Mouse (Mus musculus) regulatory T cell (primary cell): ENCODE results near the gene Atg4b.
"Not testable (repeated sequence)": the region's sequence is repeated elsewhere in the genome, so short reads cannot be mapped to it uniquely, and the experiment has no call there.

Experiments used
- in situ Hi-C: fragments of 300-600 bp; cut with MboI, MseI; formaldehyde crosslinking; loops from one replicate; pipeline ENCODE4 v1.15.1; 2025; ENCODE audit warnings: high pct_unique_total_duplicates

The Atg4b gene

GRCm38 (mm10) chr1:93755618-93756017 lies 4.3 kb downstream of the Atg4b start:
- in situ Hi-C loops = no loop called here

GRCm38 (mm10) chr1:93756154-93756553 lies 4.9 kb downstream of the Atg4b start:
- in situ Hi-C loops = no loop called here

- in situ Hi-C loops = no loop called here
These were observed 8.8 kb downstream of the Atg4b start for GRCm38 (mm10) chr1:93760076-93760475.

GRCm38 (mm10) chr1:93763531-93763930 lies 12.2 kb downstream of the Atg4b start:
- in situ Hi-C loops = not testable (repeated sequence)

DNA sequence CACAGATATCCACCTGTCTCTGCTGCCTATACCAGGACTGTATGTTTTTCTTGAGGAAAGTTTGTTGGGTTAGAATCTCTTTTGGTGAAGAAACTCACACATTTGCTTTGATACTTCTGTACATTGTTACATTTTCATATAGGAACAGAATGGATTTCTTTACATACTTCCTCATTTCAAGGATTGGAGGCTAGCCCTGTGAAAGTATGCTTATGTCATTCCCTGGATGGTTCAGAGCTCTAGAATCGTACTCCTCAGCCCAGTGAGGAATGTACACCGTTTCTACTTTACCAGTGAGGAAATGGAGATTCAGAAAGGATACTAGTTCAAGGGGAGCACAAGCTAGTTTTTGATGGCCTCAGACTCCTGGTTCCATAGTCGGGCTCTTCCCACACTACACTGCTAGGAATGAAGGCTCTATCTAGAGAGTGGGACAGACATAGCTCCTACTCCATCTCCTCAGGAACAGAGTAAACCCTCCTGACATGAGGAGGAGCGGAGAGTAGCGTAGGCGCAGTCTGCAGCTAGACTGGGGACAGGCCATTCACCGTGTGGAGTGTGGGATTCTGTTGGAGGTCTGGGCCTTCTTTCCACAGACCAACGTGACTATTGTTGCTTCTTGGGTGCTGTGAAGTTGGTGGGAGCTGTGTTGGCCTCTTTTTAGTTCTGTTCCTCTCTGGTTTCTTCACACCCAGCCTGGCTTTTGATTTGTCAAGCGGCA lies 13.7 kb downstream of the Atg4b start:
- in situ Hi-C loops = no loop called here

DNA sequence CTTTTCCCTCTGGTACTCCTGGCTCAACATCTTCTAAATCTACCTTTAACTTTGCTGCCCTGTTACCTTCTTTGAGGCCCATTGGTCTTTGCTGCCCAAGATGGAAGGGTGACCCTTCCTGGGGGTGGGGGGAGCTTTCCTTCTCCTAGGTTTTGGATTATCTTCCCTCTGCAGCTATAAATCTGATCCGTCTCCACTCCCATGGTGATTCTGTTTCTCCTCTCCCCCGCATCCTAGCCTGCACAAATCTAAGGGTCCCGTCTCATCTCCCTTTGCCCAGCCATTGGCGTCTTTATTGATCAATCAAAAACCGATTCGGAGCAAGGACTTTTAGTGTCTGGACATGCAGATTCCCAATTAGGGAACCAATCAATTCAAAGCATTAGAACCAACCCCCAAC lies 16.3 kb downstream of the Atg4b start:
- in situ Hi-C loops = no loop called here

DNA sequence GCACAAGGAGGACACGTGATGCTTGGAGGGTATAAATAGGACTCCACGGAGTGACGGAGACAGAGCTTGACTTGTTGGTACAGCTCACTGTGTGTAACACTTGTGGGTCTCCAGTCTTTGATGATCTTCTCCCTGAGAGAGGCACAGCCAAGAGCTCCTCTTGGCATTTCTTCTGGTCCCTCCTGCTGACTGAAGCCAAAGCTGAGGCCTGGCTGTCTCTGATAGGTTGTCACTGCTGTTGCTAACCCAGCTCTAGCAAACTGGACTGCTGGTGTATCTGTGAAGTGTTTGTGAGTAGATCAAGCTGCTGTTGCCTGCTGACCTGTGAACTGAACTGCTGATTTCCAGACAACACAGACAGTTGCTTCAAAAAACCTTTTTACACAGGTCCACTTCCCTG lies 18.6 kb downstream of the Atg4b start:
- in situ Hi-C loops = no loop called here

DNA sequence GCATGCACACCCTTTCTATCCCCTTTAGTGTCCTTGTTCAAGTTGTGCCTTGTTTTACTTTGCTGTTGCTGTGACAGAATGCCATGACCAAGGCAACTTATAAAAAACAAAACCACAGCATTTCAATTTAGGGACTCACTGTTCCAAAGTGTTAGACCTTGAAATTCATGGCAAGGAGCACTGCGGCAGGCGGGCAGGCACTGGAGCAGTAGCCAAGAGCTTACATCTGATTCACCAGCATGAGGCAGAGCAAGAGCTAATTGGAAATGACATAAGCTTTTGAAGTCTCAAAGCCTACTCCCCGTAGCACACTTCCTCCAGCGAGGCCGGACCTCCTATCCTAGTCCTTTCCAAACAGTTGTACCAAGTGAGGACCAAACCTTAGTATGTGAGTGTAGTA lies 25.4 kb downstream of the Atg4b start:
- in situ Hi-C loops = no loop called here

DNA sequence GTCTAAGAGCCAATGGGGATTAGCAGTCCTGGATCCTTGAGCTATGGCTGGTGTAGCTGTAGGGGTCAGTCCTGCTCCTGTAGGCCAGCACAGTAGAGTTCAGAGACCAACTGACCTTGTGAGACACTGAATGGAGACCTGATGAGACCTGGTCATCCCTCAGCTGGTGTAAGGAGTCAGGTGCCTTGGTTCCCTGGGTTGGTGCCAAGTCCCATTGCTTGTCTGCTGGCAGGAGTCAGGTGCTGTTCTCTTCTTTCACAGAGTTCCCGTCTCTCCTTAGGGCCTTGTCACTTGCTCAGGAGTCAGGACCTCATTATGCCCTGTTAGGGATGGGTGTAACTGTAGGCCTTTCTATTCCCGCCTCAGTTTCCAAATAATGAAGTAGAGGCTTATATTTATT lies 35.6 kb downstream of the Atg4b start:
- in situ Hi-C loops = no loop called here

DNA sequence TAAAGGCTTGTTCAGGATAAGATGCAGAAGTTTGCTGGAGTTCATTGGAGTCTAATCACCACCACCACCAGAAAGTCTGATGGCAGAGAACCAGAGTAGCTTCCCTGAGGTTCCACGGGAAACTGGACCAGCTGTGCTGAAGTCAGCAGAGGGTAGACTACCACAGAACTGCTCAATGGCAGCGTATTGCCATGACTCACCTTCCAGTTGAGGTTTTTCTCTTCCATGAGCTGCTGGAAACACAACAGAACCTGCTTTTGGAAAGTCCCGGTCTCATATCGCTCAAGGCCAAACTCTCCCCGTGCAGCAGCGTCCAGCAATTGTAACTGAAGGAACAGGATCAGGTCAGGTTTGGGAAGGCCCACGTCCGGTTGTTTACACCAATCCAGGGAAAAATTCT lies 43.2 kb downstream of the Atg4b start:
- in situ Hi-C loops = no loop called here

DNA sequence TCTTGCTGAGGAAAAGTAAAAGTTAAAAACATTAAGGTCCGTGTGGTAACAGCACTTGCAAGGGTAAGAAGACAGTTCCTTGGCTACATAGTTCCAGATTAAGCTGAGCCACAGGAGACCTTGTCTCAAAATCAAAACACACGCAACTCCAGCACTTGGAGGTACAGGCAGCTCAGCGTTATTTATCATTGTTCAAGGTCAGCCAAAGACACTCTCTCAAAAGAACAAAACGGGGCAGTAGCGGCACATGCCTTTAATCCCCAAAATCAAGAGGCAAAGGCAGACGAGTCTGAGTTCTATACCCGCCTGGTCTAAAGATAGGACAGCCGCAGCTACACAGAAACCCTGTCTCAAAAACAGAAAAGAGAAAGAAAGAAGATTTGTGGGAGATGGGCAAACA lies 44.6 kb downstream of the Atg4b start:
- in situ Hi-C loops = no loop called here

DNA sequence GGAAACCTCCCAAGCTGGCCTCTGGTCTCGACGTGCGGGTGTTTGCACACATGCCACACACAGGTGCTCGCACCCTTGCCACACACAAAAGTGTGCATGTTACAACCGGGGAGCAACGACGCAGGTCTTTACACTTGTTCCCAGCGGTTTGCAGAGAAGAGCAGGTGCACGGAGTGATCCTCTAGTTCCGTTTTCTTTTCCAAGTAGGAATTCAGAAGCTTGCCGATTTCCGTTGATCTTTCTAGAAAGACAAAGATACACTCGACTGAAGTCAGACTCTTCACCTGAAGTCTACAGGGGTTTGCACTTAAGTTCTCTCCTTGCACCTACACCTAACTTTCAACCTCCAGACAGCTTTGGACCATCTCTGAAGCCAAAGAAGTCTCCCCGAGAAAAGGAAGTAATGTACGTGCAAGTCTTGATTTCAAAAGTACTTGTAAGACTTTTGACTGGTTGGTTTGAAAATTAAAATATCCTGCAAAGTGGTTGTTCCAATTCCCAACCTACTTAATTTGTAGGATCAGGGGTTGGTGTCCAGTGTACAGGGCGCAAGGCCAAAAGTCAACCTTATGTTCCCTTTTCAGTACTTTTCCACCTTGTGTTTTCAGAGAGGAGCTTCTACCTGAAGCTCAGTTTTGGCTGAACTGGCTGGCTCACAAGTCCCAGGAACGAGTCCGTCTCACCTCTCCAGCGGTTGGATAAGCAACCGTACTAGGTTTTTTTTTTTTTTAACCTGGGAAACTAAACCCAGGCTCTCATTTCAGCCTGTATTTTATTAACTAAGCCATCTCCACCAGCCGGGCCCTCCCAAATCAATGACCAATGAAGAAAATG lies 49.6 kb downstream of the Atg4b start:
- in situ Hi-C loops = no loop called here

DNA sequence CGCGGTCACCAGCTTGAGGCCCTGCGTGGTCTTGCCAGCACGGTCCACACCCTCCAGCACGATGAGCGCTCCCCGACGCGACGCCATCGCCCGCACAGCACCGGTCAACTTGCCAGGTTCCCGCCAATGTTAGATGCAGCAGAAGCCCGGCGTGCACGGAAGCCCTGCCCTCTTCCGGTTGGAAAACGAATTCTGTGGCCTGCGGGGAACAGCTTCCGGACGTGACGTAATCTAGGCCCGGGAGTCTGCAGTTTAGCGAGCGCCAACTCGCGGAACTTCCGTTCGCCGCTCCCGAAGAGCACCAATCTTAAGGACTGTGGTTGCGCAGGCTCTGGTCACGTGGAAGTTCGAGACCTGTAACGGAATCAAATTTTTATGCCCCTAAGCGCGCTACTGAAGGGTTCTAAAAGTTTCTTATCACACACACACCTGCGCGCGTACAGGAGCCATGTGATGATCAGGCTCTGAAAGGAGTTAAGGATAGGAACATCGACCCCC lies 50.5 kb downstream of the Atg4b start, which contains the start of gene Dtymk:
Dtymk (minus strand) TSS at position 194 of the 498 bp plus-strand sequence.
- in situ Hi-C loops = no loop called here

DNA sequence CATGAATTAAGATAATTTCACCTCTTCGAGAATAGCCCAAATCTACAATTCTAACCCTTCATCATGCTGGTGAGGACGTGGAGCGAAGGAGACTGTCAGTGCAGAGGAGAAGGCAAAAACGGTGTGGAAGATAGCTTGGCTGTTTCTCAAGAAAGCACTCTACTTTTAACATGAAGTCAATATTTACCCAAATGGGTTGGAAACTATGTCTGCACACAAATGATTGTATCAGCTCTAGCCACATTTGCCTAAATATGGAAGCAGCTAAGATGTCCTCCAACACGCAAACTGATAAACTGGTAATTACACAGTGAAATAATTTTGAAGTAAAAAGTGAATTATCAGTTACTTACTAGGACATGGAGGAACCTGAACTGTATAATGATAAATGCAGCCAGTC lies 51.5 kb downstream of the Atg4b start:
- in situ Hi-C loops = no loop called here

DNA sequence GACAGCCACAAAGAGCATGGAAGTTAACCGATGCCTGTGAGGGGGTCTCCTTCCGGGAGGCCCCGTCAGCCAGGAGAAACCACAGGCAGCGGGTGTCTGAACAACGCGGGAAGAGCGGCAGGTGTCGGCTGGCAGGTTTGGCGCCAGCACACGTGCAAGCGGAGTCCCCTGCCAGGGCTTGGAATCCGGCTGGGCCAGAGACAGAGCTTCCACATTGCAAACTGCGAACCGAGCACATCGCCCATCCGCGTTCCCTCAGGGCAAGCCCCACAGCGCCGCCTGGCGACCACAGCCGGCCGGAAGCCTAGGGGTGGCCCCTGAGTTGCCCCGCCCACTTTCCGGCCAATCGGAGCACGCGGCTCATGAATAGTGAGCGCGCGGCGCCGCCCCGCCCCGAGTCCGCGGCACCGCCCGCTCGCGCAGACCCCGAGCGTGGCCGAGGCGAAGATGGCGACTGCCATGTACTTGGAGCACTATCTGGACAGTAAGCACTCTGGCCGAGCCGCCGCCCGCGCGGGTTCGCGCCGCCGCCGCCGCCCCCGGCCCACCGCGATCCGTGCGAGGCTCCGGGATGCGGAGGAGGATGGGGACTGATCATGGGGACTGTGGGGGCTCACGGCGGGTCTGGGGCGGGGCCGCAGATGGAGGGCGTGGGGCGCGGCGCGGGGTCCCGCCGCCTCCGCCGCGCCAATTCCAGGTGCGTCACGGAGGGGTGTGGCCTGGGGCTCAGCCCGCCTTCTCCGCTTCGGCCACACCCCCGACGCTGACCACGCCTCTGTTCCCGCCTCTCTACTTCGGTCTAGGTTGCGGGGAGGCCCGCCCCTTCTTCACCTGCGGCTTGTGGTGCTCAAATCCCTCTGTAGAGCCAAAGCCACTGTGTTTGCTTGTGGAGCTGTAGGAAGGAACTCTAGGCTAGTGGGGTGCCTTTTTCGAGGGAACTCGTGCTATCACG lies 52.5 kb downstream of the Atg4b start, which contains the start of gene Ing5:
Ing5 (plus strand) TSS at position 410 of the 952 bp plus-strand sequence.
- in situ Hi-C loops = no loop called here

- in situ Hi-C loops = no loop called here
These were observed 53.5 kb downstream of the Atg4b start for GRCm38 (mm10) chr1:93804818-93805217.

GRCm38 (mm10) chr1:93805221-93805951 lies 54.1 kb downstream of the Atg4b start:
- in situ Hi-C loops = no loop called here

DNA sequence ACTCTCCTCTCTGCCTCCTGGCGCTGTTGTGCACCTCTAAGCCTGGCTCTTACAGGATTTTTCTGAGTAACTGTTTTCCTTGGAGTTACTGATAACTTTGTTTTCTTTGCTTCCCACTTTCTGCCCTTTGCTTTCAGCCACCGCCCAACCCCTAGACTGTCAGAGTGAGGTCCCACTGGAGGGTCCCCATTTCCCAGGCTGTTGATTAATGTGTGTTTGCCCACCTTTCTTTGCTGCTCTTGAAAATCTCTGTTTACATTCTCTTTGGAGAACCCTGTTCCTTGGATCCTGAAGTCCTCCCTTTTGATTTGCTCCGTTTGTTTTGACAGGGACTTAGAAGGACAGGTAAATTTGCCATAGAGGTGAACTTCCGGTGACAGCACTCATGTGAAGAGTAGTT lies 57.6 kb downstream of the Atg4b start:
- in situ Hi-C loops = no loop called here

- in situ Hi-C loops = no loop called here
These were observed 58.7 kb downstream of the Atg4b start for GRCm38 (mm10) chr1:93810011-93810410.

DNA sequence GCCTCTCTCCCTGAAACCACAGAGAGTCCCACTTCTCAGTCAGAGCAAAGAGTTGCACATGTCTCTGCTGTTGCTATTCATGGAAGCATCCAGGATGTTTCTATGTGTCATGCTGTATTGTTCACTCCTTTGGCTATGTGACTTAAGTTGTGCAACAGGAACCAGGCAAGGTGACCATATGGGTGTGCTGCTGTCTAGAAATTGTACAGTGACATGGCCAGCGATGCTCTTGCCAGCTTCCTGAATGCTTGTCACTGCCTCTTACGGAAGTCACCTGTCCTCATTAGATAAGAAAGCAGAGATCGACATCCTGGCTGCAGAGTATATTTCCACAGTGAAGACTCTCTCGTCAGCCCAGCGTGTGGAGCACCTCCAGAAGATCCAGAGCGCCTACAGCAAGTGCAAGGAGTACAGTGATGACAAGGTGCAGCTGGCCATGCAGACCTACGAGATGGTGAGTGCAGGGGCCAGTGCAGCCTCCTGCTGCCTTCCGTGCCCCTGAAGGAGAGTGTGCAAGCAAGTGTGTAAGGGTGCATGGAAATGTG lies 60.3 kb downstream of the Atg4b start:
- in situ Hi-C loops = no loop called here
